Comparison of ENCODE assay signal across 8 mouse cellular contexts in the genomic region with DNA sequence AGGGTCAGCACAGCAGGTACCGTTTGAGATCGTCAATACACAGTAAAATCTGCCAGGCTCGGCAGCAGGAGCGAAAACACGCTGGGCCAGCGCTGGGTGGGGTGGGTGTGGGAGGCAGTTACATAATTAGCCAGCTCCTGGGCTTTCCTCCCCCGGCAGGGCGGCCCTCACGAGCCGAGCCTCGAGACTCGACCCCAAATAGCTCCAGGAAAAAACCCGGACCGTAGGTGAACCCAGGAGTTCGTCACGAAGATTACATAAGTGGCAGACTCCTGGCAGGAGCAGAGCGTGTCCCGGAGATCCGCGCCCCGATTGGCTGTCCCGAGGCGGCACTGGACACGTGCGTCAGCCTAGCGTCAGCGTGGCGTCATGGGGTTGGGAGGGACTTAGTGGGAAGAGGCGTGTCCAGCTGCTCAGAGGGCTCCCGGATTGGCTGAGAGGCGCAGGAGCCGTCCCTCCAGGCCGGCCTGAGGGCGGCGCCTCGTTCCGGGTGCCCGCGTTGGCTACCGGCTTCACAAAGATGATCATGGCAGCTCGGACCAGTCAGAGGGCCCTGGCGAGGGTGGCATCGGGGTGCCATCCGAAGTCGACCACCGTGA. TPM values are rescaled to one million over a fixed set of nuclear protein-coding genes. Genes with fewer than 3 reads are reported as not detected.
DNase-seq lines count a peak whose midpoint lies in the region; ATAC-seq lines count a peak whose summit lies in the region.

A gene (plus strand): TSS at position 416 of the 599 bp plus-strand sequence.

- peak within 1 kb of the TSS; percentile 81 for H3K27ac ChIP-seq in lung, embryonic 16.5 days (ENCODE audit: low read length)

- 1% methylated on average over 46 of the region's 46 CpGs for WGBS in lung, embryonic 16.5 days

- H3K9ac ChIP-seq in lung, embryonic 16.5 days (ENCODE audit: low read length): peak within 1 kb of the TSS; percentile 75

- H3K4me2 ChIP-seq in lung, embryonic 16.5 days (ENCODE audit: low read depth, low read length): peak within 1 kb of the TSS; percentile 92

- H3K9me3 ChIP-seq in lung, embryonic 16.5 days (ENCODE audit: control insufficient read depth, low read length): no peaks in the 10 kb centered on the region

- H3K4me1 ChIP-seq in lung, embryonic 16.5 days (replicated peaks; ENCODE audit: control insufficient read depth, insufficient read depth, low read length): peaks cover 11% of the 10 kb centered on the region

- no peaks in the 10 kb centered on the region; the same call in 1 of the 2 replicates for H3K27me3 ChIP-seq in lung, embryonic 16.5 days (ENCODE audit: control insufficient read depth, insufficient read depth, low read depth, low read length)

- DNase-seq in MEL-GATA-1-ER (ENCODE audit: extremely low read depth, low read depth): peak; percentile 94
- DNase-seq in cerebellum, adult 8-10 months: peak; percentile 99
- peak; percentile 98 for DNase-seq in forelimb bud, embryonic 11.5 days (ENCODE audit: low read depth, low spot score)
- DNase-seq in layer of hippocampus, adult 9-10 months (ENCODE audit: low spot score): peak; percentile 95
- DNase-seq in ovary, postnatal 10 days (ENCODE audit: low spot score): peak; percentile 95
- peak; percentile 94 to 95 for DNase-seq in thymus, postnatal 10 days (ENCODE audit: low spot score in 2 of 2)

- peaks cover 3% of the 10 kb centered on the region; the same call in 1 of the 2 replicates for H3K36me3 ChIP-seq in lung, embryonic 16.5 days (ENCODE audit: control insufficient read depth, insufficient read depth, low read length)

- peak within 1 kb of the TSS; percentile 64 for H3K4me3 ChIP-seq in lung, embryonic 16.5 days (ENCODE audit: low read length)

- peak; percentile 98 for ATAC-seq in hematopoietic stem cell, adult 5-6 weeks (replicated peaks in 1 of 2; ENCODE audit: insufficient read depth in 1 of 2, low FRiP score in 2 of 2, low TSS enrichment in 1 of 2, low read depth in 1 of 2, poor library complexity in 2 of 2, severe bottlenecking in 2 of 2)
- ATAC-seq in lung, embryonic 16.5 days (ENCODE audit: low read depth): peak; percentile 100

RNA-seq across cellular contexts. Expression of the gene that starts here (rescaled TPM):
- total RNA-seq in hematopoietic stem cell, adult 5-6 weeks (2017): 39.4 and 43.9 TPM in 2 replicates
- polyA plus RNA-seq in lung, embryonic 16.5 days (2015; fragmentation: Nextera tagmentation; extraction: Ambion mirVana): 18.0 and 19.2 TPM in 2 replicates

Comparison
In these comparisons a context has a peak if more than half of its experiments do, and no peak if none do; other contexts are left out.
1. Peak in every context shown above with its lines: DNase-seq, ATAC-seq, H3K4me3 ChIP-seq and H3K27ac ChIP-seq.